Mouse (Mus musculus): Measurements from ENCODE around the gene Apoa2.

GRCm38 (mm10) chr1:171247916-171248315 is 23.1 kb downstream of the Apoa2 start:
- TF ChIP-seq POLR2A (IDR thresholded peaks at IDR 0.05; ENCODE audit: borderline replicate concordance, extremely low read depth, low read depth, low read length) (no peak), CTCF (IDR thresholded peaks at IDR 0.05; ENCODE audit: insufficient read depth, low read length) (no peak)
